ENCODE assay signal across 9 mouse cellular contexts in the genomic region with DNA sequence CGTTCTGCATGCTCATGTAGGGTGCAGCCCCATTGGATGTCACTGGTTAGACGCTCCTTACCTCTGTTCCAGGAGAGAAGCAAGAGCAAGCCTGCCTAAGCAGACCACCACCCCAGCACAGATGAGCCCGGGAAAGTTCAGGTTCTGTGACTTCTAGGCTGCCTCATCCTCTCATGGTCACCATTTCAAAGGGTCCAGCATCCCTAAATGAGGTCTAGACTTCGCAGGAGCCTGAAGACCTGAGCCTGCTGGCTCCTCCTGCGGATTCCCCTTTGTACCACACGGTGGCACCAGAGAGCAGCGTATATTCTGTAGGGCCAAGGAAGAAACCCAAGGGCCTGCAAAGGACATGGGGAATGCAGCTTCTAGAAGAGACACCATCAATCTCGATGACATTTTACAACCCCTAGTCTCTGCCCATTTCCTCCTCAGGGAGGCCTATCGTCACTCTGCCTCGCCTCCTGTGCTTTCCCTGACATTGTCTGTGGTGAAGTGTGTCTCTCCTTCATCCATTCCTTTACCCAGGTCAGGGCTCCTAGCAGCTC. TPM values are rescaled to one million over a fixed set of nuclear protein-coding genes. Genes with fewer than 3 reads are reported as not detected.
A peak's percentile ranks its signal among the peaks of the same experiment; 100 is the strongest.
DNase-seq lines count a peak whose midpoint lies in the region; ATAC-seq and TF ChIP-seq lines count a peak whose summit lies in the region.
"Had no signal": no experiment of that assay in that cellular context is flagged by ENCODE, and none has a peak within 500 bp of the region (broad histone marks: within the 10 kb centered on the region; RNA-seq: fewer than 3 reads in every experiment).

No protein-coding gene starts in this region.

- TF ChIP-seq CTCF in liver, adult 2 months (IDR thresholded peaks at IDR 0.05; ENCODE audit: low read depth, low read length), result peak; percentile 91

- peak; percentile 48 for DNase-seq in CD4-positive helper T cell, adult 2 months (ENCODE audit: low read depth, low spot score)
- peak; percentile 81 for DNase-seq in adrenal gland, postnatal 14 days
- peak; percentile 77 for DNase-seq in embryonic facial prominence, embryonic 11.5 days (ENCODE audit: low spot score)
- DNase-seq in liver, adult 2 months (ENCODE audit: extremely low read depth, low read depth, low spot score), result peak; percentile 30
- DNase-seq in neural tube, embryonic 10.5 days (ENCODE audit: extremely low spot score, low spot score), result peak; percentile 75
- peak; percentile 53 to 77 for DNase-seq in spleen, postnatal 4 days (ENCODE audit: low spot score in 2 of 2)

- no peaks in the 10 kb centered on the region for H3K79me2 ChIP-seq in liver, adult 2 months (ENCODE audit: control insufficient read depth, insufficient read depth, low read length)

- H3K9me3 ChIP-seq in embryonic facial prominence, embryonic 11.5 days (replicated peaks; ENCODE audit: control insufficient read depth, low read length), result no peaks in the 10 kb centered on the region
- H3K9me3 ChIP-seq in heart, embryonic 12.5 days (replicated peaks), result peaks cover 3% of the 10 kb centered on the region; the same call in 1 of the 2 replicates
- H3K9me3 ChIP-seq in kidney, embryonic 15.5 days (replicated peaks), result no peaks in the 10 kb centered on the region
- H3K9me3 ChIP-seq: embryonic facial prominence, embryonic 13.5 days had no signal

- no peak overlapping the region for H3K9ac ChIP-seq in embryonic facial prominence, embryonic 11.5 days (replicated peaks; ENCODE audit: low read length)
- H3K9ac ChIP-seq in heart, embryonic 12.5 days, result no peak overlapping the region
- H3K9ac ChIP-seq in kidney, embryonic 15.5 days, result no peak overlapping the region
- no peak overlapping the region for H3K9ac ChIP-seq in liver, adult 2 months (ENCODE audit: low read depth, low read length)
- H3K9ac ChIP-seq: embryonic facial prominence, embryonic 13.5 days had no signal

- no peak for TF ChIP-seq POLR2A in liver, adult 2 months (IDR thresholded peaks at IDR 0.05; ENCODE audit: extremely low read depth, insufficient read depth, low read length)

- no peaks in the 10 kb centered on the region for H3K4me1 ChIP-seq in embryonic facial prominence, embryonic 11.5 days (ENCODE audit: control insufficient read depth, insufficient read depth, low read length)
- H3K4me1 ChIP-seq in heart, embryonic 12.5 days (replicated peaks), result no peaks in the 10 kb centered on the region
- H3K4me1 ChIP-seq in kidney, embryonic 15.5 days, result peaks cover 3% of the 10 kb centered on the region; the same call in 1 of the 2 replicates
- H3K4me1 ChIP-seq in liver, adult 2 months (ENCODE audit: control insufficient read depth, insufficient read depth, low read length), result no peaks in the 10 kb centered on the region
- H3K4me1 ChIP-seq: embryonic facial prominence, embryonic 13.5 days had no signal

- no peaks in the 10 kb centered on the region for H3K36me3 ChIP-seq in embryonic facial prominence, embryonic 11.5 days (replicated peaks; ENCODE audit: control insufficient read depth, insufficient read depth, low read depth, low read length)
- peaks cover 13% of the 10 kb centered on the region for H3K36me3 ChIP-seq in heart, embryonic 12.5 days
- H3K36me3 ChIP-seq in kidney, embryonic 15.5 days, result peaks cover 12% of the 10 kb centered on the region
- 0 out of 2 replicates have a peak, but pooled peaks cover 2% of the 10 kb centered on the region for H3K36me3 ChIP-seq in liver, adult 2 months (ENCODE audit: control insufficient read depth, insufficient read depth, low read length)

- H3K27me3 ChIP-seq in embryonic facial prominence, embryonic 11.5 days (ENCODE audit: control insufficient read depth, insufficient read depth, low read length), result no peaks in the 10 kb centered on the region
- no peaks in the 10 kb centered on the region for H3K27me3 ChIP-seq in heart, embryonic 12.5 days (replicated peaks)
- H3K27me3 ChIP-seq in kidney, embryonic 15.5 days, result 0 out of 2 replicates have a peak, but pooled peaks cover 3% of the 10 kb centered on the region
- H3K27me3 ChIP-seq in liver, adult 2 months (ENCODE audit: control insufficient read depth, insufficient read depth, low read length), result no peaks in the 10 kb centered on the region
- H3K27me3 ChIP-seq: embryonic facial prominence, embryonic 13.5 days had no signal

- H3K4me3 ChIP-seq in embryonic facial prominence, embryonic 11.5 days (ENCODE audit: low read depth, low read length), result no peak overlapping the region
- no peak overlapping the region for H3K4me3 ChIP-seq in heart, embryonic 12.5 days
- no peak overlapping the region for H3K4me3 ChIP-seq in kidney, embryonic 15.5 days (replicated peaks)
- no peak overlapping the region for H3K4me3 ChIP-seq in liver, adult 2 months (ENCODE audit: insufficient read depth, low read depth, low read length)
- H3K4me3 ChIP-seq: embryonic facial prominence, embryonic 13.5 days had no signal

- no peak overlapping the region for H3K4me2 ChIP-seq in embryonic facial prominence, embryonic 11.5 days (ENCODE audit: low read depth, low read length)
- no peak overlapping the region for H3K4me2 ChIP-seq in heart, embryonic 12.5 days
- no peak overlapping the region for H3K4me2 ChIP-seq in kidney, embryonic 15.5 days
- H3K4me2 ChIP-seq: embryonic facial prominence, embryonic 13.5 days had no signal

- WGBS in embryonic facial prominence, embryonic 11.5 days, result 20% methylated on average over 10 of the region's 10 CpGs
- 18% methylated on average over 10 of the region's 10 CpGs for WGBS in heart, embryonic 12.5 days
- 20% methylated on average over 10 of the region's 10 CpGs for WGBS in kidney, embryonic 15.5 days
- 22% methylated on average over 10 of the region's 10 CpGs for WGBS in liver, adult 2 months

- ATAC-seq in embryonic facial prominence, embryonic 11.5 days (replicated peaks; ENCODE audit: insufficient number of reproducible peaks, low FRiP score, low TSS enrichment, low read depth), result peak; percentile 57; the same call in 1 of the 2 replicates
- peak; percentile 48; the same call in 1 of the 2 replicates for ATAC-seq in heart, embryonic 12.5 days (ENCODE audit: insufficient number of reproducible peaks, low FRiP score)
- peak; percentile 80 for ATAC-seq in kidney, embryonic 15.5 days (replicated peaks; ENCODE audit: low FRiP score)

- H3K27ac ChIP-seq in embryonic facial prominence, embryonic 11.5 days (replicated peaks; ENCODE audit: low read depth, low read length), result no peak overlapping the region
- H3K27ac ChIP-seq in heart, embryonic 12.5 days (ENCODE audit: poor library complexity, severe bottlenecking), result no peak overlapping the region
- H3K27ac ChIP-seq in kidney, embryonic 15.5 days, result no peak overlapping the region
- H3K27ac ChIP-seq in liver, adult 2 months (replicated peaks; ENCODE audit: insufficient read depth, low read depth, low read length), result no peak overlapping the region
- H3K27ac ChIP-seq: embryonic facial prominence, embryonic 13.5 days had no signal

RNA-seq across cellular contexts. Expression of gene Vmn1r40, which starts 28.0 kb away (rescaled TPM):
- not detected in 2 replicates for total RNA-seq in adrenal gland, postnatal 14 days (2021)
- polyA plus RNA-seq in embryonic facial prominence, embryonic 11.5 days (2014; fragmentation: Nextera tagmentation; extraction: Ambion mirVana), result not detected in 2 replicates
- not detected in 2 replicates for polyA plus RNA-seq in heart, embryonic 12.5 days (2016; fragmentation: Nextera tagmentation; extraction: Ambion mirVana)
- polyA plus RNA-seq in kidney, embryonic 15.5 days (2015; fragmentation: Nextera tagmentation; extraction: Ambion mirVana), result not detected in 2 replicates
- not detected in 2 replicates for total RNA-seq in liver, adult 2 months (2014; rRNA removed)
- not detected in 2 replicates for polyA plus RNA-seq in liver, adult 2 months (2012; rRNA removed)
- polyA plus RNA-seq: embryonic facial prominence, embryonic 13.5 days had no signal

RNA-seq across cellular contexts. Expression of gene Txnrd3, which starts 35.6 kb away (rescaled TPM):
- 11.1 and 12.7 TPM in 2 replicates for total RNA-seq in adrenal gland, postnatal 14 days (2021)
- polyA plus RNA-seq in embryonic facial prominence, embryonic 11.5 days (2014; fragmentation: Nextera tagmentation; extraction: Ambion mirVana), result 10.8 and 11.3 TPM in 2 replicates
- 10.0 and 11.5 TPM in 2 replicates for polyA plus RNA-seq in heart, embryonic 12.5 days (2016; fragmentation: Nextera tagmentation; extraction: Ambion mirVana)
- polyA plus RNA-seq in kidney, embryonic 15.5 days (2015; fragmentation: Nextera tagmentation; extraction: Ambion mirVana), result 17.4 and 17.7 TPM in 2 replicates
- 5.6 and 6.4 TPM in 2 replicates for total RNA-seq in liver, adult 2 months (2014; rRNA removed)
- polyA plus RNA-seq in liver, adult 2 months (2012; rRNA removed), result 4.8 and 5.7 TPM in 2 replicates

Comparison
In these comparisons a context has a peak if more than half of its experiments do, and no peak if none do; other contexts are left out.
1. DNase-seq: peak in every context shown above with its lines; median percentile 81 in adrenal gland, postnatal 14 days; 77 in embryonic facial prominence, embryonic 11.5 days; 75 in neural tube, embryonic 10.5 days; 65 in spleen, postnatal 4 days; 48 in CD4-positive helper T cell, adult 2 months; 30 in liver, adult 2 months.